Mouse (Mus musculus) stomach, postnatal 0 days (tissue): ENCODE measurements around the gene Skp1a.

Experiments
- CTCF ChIP-seq: IDR thresholded peaks from 2 replicates; pipeline ENCODE4 v1.5.1; 2016; ENCODE audit warnings: antibody characterized with exemption, low read depth, mild to moderate bottlenecking, moderate library complexity
- EP300 ChIP-seq: optimal IDR thresholded peaks from 2 replicates; pipeline ENCODE3; 2016; ENCODE audit warnings: antibody characterized with exemption

DNA sequence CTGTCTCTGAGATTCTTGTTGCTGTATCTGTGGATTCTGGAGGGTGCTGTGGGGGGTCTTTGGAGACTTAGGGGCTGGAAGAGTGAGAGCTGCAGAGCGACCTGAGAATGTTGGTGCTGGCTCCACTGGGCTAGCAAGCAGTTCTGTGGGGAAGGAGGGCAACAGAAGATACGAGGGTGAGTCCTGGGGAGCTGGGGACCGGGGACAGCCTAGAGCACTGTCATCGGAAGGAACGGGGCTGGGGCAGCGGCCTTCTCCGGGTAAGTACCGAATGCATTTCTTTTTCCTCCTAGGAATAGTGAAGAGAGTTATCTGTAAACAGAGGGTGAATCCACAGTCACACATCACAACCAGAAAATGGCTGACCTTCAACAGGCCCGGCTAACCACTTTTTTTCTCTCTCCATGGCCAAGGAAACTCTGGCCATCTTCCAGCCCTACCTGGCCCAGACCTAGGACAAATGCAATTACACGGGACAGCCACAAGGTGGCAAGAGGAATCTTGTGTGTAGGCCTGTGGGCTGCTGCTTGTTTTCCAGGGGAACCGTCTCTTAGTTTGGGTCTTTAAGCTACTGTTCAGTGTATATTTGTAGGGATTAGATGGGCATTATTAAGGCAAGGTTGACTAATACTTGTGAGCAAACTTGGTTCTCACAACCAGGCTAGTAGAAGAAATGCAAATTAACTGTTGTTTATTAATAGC is 22.0 kb downstream of the Skp1a start:
- peak; percentile 93 for TF ChIP-seq CTCF
- no peak for TF ChIP-seq EP300
